Mouse (Mus musculus) bone marrow macrophage, adult 2 months (primary cell): ENCODE results near the gene Zfp866.

Source experiments
- CTCF ChIP-seq: IDR thresholded peaks from 2 replicates; pipeline ENCODE4 v1.5.1; 2012; ENCODE audit warnings: low read depth, mild to moderate bottlenecking, low read length, moderate library complexity
- POLR2A ChIP-seq: IDR thresholded peaks from 2 replicates; pipeline ENCODE4 v1.6.1; 2012; ENCODE audit warnings: mild to moderate bottlenecking, low read depth, low read length, borderline replicate concordance

- no peak for TF ChIP-seq POLR2A
- TF ChIP-seq CTCF, result no peak
Measured at GRCm38 (mm10) chr8:69715366-69715765, 75.6 kb downstream of the Zfp866 start.
